Mouse (Mus musculus) retina, postnatal 7 days (tissue): Measurements from ENCODE around the gene Dcdc2a.

ENCODE experiments used
- DNase-seq: peaks from one replicate; pipeline ENCODE4 v3.0.0-alpha.2; 2012; ENCODE audit warnings: low read depth, low spot score

The Dcdc2a gene

GRCm38 (mm10) chr13:25055873-25056667 lies at the start of gene Dcdc2a:
Gene Dcdc2a, plus strand, starts transcription at chr13:25056004.
- no peak for DNase-seq

DNA sequence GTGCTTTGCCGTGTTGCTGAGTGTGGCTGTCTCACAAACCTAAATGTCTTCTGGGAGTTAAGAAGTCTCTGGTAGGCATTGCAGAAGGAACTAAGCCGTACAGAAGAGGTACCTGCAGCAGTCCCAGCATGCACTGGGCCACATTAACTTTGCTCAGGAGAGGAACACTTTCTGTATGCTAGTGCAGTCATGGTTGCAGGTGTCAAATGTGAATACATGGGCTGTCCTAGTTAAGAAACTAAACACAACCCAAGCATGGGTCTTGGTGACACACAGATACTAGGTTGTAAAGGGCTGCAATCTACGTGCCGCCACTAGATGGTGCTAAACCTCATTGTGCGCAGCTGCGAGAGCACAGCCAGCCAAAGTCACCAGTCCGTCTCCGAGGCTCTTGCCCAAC lies 48.7 kb upstream of the Dcdc2a start:
- no peak for DNase-seq

GRCm38 (mm10) chr13:25018316-25018715 lies 37.5 kb upstream of the Dcdc2a start:
- DNase-seq: no peak

DNA sequence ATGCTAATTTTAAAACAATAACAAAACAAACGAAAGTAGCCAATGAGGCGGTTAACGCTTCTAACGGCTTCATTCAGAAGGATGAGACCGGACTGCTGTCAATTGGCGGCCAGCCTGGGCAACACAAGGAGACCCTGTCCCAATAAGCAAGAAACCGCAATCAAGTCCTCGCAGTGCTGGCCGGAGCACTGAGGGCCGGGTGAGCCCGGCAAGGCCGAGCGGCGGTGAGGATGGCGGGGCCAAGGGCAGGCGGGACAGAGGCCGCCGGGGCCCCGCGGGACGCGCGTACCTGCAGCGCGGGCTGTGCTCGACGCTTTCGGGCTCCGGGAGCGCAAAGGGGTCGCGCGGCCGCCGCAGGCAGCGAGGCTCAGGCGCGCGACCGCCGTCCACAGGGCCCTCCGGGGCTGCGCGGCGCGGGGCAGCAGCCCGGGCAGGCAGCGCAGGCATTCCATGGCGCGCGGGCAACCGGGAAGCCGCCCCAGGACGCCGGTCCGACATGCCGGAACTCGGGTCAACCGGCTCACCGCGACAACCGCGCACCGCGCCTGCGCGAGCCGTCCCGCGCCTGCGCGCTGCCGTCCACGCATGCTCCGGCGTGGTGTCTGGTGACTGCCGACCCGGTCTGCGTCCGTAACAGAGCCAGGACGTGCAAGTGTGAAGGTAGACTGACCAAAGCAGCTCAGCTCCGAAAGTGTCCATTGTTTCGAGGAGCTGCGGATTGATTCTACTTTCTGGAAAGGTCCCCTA lies 35.8 kb upstream of the Dcdc2a start, which contains the start of gene Mrs2:
Gene Mrs2 (minus strand): TSS at position 587 of the 747 bp plus-strand sequence.
- peak; percentile 82 for DNase-seq

- no peak for DNase-seq
These were observed 35.3 kb upstream of the Dcdc2a start for GRCm38 (mm10) chr13:25020540-25020892.

GRCm38 (mm10) chr13:25022386-25022785 lies 33.4 kb upstream of the Dcdc2a start:
- DNase-seq: no peak

DNA sequence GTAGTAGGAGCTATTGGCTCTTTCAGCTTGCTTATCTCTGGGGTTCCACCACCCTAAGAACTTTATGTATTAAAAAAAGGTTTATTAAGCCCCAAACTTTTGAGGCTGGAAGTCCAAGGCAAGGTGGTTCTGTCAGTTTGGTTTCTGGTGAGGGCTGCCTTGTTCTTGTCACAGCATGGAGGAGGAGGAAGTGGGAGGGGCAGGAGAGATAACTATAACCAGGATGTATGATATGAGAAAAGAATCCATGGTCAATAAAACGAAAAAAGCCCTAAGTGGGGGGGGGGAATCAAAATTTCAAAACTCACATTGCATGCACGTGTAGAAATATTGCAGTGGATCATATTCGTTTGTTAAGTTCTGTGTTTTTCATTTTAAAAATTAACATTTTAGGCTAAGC lies 32.7 kb upstream of the Dcdc2a start:
- DNase-seq: no peak

GRCm38 (mm10) chr13:25024655-25025054 lies 31.1 kb upstream of the Dcdc2a start:
- peak; percentile 32 for DNase-seq

- no peak for DNase-seq
These were observed 29.2 kb upstream of the Dcdc2a start for GRCm38 (mm10) chr13:25026409-25027113.

DNA sequence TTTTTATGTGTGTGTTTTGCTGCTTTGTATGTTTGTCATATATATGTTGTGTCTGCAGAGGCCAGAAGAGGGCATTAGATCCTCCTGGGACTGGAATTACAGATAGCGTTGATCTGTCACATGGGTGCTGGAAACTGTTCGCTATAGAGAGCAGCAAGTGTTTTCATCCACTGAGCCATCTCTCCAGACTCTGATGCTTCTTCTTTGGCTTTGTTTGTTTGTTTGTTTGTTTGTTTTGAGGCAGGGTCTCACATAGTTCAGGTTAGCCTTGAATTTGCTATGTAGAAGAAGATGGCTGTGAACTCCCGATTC lies 28.7 kb upstream of the Dcdc2a start:
- no peak for DNase-seq

DNA sequence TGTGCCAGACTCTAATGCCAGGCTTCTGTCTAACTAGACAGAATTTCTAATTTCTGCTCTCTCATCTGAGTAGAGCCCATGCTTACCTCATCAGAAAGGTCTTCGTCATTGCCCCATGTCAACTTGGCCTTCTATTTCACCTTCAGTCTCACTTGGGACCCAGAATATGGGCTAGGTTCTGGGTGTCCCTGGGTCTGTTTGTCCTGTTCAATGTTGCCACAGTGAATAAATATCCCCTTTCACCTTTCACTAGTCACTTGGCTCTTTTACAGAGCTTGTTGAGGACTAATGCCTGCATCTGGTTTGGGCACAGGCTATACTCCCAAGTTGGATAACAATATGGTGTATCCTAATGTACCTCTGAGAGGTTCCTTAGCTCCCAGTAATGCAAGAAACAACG lies 16.3 kb upstream of the Dcdc2a start:
- DNase-seq: no peak

DNA sequence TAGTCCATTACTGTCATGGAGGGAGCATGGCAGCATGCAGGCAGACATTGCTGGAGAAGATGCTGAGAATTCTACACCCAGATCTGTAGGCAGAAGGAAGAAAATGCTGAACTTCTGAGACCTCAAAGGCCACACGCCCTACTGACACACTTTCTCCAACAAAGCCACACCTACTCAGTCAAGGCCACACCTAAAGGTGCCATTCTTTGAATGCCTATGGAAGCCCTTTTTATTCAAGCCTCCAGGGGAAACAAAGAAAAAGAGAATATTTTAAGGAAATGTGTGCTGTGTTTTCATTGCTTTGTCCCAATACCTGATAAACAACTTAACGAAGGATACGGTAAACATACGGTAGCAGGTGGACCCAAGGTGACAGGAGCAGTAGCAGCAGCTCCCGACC lies 3.1 kb upstream of the Dcdc2a start:
- no peak for DNase-seq

- peak; percentile 42 for DNase-seq
These were observed 671 bp upstream of the Dcdc2a start for GRCm38 (mm10) chr13:25055111-25055554.

DNA sequence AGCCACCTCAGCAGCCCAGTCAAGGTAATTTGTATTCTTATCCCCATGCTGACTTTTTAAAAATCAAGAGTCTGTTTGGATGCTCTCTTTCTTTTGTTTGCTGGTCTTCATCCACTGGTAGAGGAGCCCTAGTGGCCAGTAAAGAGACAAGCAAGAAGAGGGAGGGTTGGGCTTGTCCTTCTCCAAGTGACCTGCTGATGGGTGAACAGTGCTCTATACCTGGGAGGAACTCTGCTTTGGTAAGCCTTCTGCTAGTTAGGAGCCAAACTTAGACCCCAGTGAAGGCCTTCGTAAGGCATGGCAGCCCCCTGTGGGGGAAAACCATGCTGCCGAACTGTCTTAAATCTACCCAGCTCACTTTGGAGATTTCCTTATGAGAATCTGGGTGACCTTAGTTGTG lies 10.9 kb downstream of the Dcdc2a start:
- no peak for DNase-seq

DNA sequence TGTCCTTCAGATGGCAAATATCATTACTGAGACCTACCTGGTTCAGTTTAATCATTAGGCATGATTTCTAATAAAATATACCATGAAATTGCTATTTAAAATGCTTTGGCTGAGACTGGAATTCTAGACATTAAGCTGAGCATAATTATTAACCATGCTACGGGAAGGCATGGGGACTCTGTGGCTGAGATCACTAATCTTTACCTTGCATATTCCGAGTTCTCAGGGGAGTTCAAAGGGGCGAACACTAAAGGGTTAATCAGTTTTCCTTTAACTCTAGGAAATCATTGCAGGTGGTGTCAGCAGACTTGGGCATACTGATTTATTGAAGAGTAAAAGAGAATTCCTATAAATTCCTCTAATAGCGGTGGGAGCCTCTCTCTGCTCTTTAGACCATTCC lies 11.4 kb downstream of the Dcdc2a start:
- DNase-seq: no peak

DNA sequence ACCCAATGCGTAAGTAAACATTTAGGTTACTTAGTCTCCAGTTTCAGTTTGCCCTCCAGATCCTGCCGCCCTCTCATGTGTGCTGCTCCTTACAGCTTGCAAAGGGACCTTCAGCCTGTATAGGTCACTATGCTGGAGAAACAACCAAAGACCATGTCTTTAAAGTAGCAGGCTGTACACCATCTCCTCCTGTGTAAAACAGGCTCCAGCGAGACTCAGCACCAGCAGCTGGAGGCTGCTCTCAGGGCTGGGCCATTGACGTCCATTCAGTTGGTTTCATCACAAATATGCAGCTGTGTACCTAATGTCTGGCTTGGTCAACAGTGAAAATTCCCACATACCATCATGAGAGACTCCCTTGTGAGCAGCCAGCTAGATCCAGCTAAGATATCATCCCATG lies 14.0 kb downstream of the Dcdc2a start:
- no peak for DNase-seq

DNA sequence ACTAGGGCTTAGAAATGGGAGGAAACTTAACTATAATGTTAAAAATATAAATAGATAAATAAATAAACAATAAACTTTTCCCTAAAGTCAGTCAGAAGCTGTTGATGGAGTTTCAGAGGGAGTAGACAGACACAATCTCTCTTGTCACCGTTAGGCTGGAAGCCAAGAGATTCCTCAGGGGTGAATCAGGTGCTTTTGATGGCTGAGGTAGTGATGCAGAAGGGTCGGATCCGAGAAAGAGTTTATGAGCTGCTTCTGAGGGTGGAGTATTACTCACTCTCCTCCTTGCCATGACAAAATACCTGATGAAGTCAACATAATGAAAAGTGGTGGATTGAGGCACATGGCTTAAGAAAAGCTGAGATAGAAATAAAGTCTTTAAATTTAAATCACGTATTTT lies 15.0 kb downstream of the Dcdc2a start:
- DNase-seq: no peak

- no peak for DNase-seq
These were observed 21.5 kb downstream of the Dcdc2a start for GRCm38 (mm10) chr13:25077262-25077661.

DNA sequence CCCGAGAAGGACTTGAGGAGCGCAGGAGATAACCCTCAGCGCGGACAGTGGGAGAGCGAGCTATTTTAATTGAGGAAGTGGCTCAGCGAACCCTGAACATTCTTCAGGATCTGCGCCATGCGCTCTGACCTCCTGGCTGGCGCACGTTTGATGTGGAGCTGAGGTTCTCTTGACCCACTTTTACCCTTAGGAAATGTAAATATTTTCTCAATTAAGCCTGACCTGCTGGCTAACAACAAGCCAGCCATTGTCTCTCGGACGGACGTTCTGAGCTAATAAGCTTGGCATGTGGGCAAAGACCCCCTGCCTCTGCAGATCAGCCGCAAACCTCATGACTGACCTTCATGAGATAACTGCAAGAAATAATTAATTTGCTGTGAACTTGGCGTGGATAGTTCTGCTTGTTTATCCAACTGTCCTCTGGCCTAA lies 27.4 kb downstream of the Dcdc2a start:
- peak; percentile 19 for DNase-seq

DNA sequence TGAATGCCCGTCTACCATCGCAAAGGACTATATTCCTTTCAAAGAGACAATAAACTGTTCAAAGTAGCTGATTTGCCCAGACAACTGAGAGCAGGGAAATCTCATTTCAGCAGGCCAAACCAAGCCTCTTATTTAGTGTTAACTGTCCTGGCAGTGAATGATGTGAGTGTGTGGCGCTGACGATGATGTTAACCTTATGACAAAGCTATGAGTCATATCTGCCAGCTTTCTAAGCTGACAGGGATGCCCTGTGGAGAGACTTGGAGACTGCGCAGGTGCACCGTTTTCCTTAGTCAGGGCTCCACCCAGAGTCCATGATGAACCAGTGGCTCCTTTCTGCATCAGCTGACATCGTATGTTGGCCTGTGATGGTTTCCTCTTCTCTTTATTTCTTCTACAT lies 29.3 kb downstream of the Dcdc2a start:
- DNase-seq: no peak

DNA sequence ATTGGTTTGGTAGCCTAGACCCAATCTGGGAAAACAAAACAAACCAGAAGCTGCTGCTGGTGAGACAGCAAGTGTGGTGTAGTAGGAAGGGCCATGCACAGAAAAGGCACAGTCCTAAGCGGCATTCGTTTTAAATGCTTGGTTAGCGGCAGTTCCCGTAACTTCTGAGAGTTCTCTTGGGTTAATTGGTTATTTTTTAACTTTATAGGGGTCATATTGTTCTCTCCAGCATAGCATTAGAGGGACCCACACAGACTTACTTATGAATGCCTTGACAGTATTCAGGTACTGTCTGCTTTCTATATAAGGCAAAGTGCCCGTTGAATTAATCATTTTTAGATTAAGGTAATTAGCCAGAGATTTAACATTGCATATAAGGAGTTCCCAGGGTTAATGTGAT lies 35.5 kb downstream of the Dcdc2a start:
- no peak for DNase-seq

DNA sequence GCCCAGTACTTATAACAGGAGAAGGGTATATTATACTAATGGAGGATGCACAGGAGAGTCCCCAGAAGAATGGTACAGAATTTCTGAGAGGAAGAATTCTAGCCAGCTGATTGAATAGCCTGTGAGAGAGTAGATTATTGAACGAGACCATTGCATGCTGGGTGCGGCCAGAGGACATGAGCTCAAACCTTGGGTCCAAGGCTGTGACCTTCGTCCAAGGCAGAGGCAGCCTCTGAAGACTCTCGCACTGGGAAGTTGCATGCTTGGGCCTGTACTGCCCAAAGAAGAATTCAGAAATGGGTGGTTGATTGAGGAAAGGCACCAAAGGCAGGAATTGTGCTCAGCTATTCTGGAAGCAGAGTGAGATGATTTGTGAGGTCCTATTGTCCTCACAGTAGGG lies 38.0 kb downstream of the Dcdc2a start:
- DNase-seq: no peak

DNA sequence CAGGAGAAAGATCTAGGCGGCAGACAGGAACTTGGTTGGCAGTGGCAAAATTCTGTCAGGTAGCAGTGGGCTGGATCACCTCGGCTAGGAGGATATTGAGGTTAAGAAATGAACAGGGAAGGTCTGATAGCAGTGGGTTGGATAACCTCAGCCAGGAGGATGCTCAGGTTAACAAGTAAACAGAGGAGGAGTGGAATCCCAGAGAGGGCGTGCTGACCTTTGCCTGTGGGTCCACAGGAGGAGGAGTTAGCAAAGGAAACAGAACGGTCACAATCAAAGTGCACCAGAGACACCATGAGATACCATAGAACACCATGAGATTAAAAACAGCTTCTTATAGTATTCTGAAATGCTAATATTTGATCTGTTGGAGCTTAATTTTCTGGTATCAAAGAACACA lies 38.6 kb downstream of the Dcdc2a start:
- DNase-seq: no peak
